Mouse (Mus musculus) embryonic facial prominence, embryonic 15.5 days (tissue): ENCODE results near the gene Zmynd10. TPM values are rescaled to one million over a fixed set of nuclear protein-coding genes. Genes with fewer than 3 reads are reported as not detected.

Source experiments
- ATAC-seq: fragments of 200-750 bp; cut with Nextera tagmentation; 2 replicates; pipeline ENCODE4 v1.8.0; 2017; ENCODE audit warnings: low read depth, moderate TSS enrichment; ENCODE audit not compliant: insufficient number of reproducible peaks, low FRiP score, low TSS enrichment
- H3K27ac ChIP-seq: fragments of 300-500 bp; sonication (generic); replicated peaks from 2 replicates; pipeline ENCODE4 v1.5.1; 2015; ENCODE audit warnings: mild to moderate bottlenecking, inconsistent platforms
- H3K27me3 ChIP-seq: fragments of 300-500 bp; sonication (generic); 2 replicates; pipeline ENCODE4 v1.6.1; 2015; ENCODE audit warnings: inconsistent platforms
- H3K36me3 ChIP-seq: fragments of 300-500 bp; sonication (generic); 2 replicates; pipeline ENCODE4 v1.6.1; 2015; ENCODE audit warnings: mild to moderate bottlenecking, inconsistent platforms
- H3K4me1 ChIP-seq: fragments of 300-500 bp; sonication (generic); 2 replicates; pipeline ENCODE4 v1.6.1; 2015; ENCODE audit warnings: inconsistent platforms
- H3K4me2 ChIP-seq: fragments of 300-500 bp; sonication (generic); replicated peaks from 2 replicates; pipeline ENCODE4 v1.6.1; 2015; ENCODE audit warnings: mild to moderate bottlenecking, inconsistent platforms
- H3K4me3 ChIP-seq: fragments of 300-500 bp; sonication (generic); replicated peaks from 2 replicates; pipeline ENCODE4 v1.5.1; 2015; ENCODE audit warnings: mild to moderate bottlenecking, inconsistent platforms
- H3K9ac ChIP-seq: fragments of 300-500 bp; sonication (generic); 2 replicates; pipeline ENCODE4 v1.6.1; 2015; ENCODE audit warnings: inconsistent platforms
- H3K9me3 ChIP-seq: fragments of 300-500 bp; sonication (generic); replicated peaks from 2 replicates; pipeline ENCODE4 v1.6.1; 2016; ENCODE audit warnings: inconsistent platforms
- WGBS: fragments of 180-500 bp; shearing (Covaris S2); methylation state at CpG from one replicate; pipeline ENCODE4 v1.1.7; 2015; 5-methylcytosine and 5-hydroxymethylcytosine counted together
- polyA plus RNA-seq: library from polyadenylated mRNA; unstranded; fragments of >200 nt; fragmentation: Nextera tagmentation; extraction: Ambion mirVana; gene quantifications from 2 replicates; pipeline ENCODE4 v1.2.1, GENCODE M21; 2015

Zmynd10 gene
- polyA plus RNA-seq, result 10.7 and 25.9 TPM in 2 replicates

DNA sequence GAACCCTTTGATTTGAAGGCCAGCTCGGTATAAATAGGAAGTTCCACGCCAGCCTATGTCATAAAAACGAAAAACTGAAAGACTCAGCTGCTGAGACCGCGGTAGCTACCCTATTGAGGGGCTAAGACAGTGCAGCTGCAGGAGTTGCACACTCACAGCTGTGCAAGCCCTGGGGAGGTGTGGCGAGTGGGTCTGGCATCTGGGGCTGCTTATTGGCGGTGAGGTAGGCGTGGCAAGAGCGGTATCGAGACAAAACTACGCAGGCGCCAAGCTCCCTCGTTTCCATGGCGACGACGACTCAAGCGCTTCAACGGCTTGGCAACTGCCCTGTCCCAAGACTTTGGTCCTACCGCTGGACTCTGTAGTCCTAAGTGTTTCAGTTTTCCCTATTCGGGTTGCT is at the start of gene Zmynd10:
Zmynd10 (plus strand) TSS at position 273 of the 400 bp plus-strand sequence.
- Histone ChIP-seq H3K9ac (no peak within 1 kb of the TSS), H3K4me2 (peak within 1 kb of the TSS; percentile 41), H3K36me3 (peaks cover 22% of the 10 kb centered on the region), H3K4me3 (peak within 1 kb of the TSS; percentile 18), H3K4me1 (peaks cover 54% of the 10 kb centered on the region), H3K27ac (0 out of 2 replicates have a peak within 1 kb of the TSS, but pooled peaks have one; percentile 23), H3K27me3 (no peaks in the 10 kb centered on the region), H3K9me3 (no peaks in the 10 kb centered on the region)
- WGBS, result 2% methylated on average over 20 of the region's 20 CpGs
- peak; percentile 52; the same call in 1 of the 2 replicates for ATAC-seq

DNA sequence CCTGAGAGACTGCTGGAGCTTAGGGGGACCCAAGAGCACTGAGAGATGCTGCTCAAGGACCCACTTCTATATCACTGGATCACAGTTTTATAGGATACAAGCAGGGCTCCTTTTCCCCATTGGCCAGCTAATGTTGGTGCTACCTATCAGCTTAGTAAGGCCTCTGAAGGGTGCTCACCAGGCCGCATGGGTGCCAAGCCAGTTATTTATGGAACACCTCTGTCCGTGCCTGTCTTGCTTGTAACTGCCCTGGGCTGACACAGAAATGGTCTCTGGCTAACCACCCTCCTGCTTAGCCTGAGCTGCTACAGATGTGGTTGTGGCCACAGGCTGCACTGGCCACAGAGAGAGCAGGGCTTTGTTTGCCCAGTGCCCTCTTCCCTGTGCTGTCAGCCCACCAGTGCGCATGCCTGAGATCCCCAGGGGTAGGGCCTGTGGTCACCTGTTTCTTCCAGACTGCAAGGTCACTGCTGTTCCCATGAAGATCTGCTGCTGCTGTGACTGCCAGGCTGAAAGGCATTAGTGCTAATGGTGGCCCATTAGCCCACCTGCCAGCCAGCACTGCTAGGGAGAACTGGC is 46.3 kb upstream of the Zmynd10 start:
- H3K4me3 ChIP-seq, result no peak overlapping the region
- H3K4me2 ChIP-seq, result no peak overlapping the region
- no peak for ATAC-seq
- H3K36me3 ChIP-seq, result no peaks in the 10 kb centered on the region
- no peaks in the 10 kb centered on the region for H3K9me3 ChIP-seq
- no peaks in the 10 kb centered on the region for H3K4me1 ChIP-seq
- H3K27me3 ChIP-seq, result no peaks in the 10 kb centered on the region
- H3K27ac ChIP-seq, result no peak overlapping the region
- H3K9ac ChIP-seq, result no peak overlapping the region
- WGBS, result 82% methylated on average over 3 of the region's 3 CpGs

DNA sequence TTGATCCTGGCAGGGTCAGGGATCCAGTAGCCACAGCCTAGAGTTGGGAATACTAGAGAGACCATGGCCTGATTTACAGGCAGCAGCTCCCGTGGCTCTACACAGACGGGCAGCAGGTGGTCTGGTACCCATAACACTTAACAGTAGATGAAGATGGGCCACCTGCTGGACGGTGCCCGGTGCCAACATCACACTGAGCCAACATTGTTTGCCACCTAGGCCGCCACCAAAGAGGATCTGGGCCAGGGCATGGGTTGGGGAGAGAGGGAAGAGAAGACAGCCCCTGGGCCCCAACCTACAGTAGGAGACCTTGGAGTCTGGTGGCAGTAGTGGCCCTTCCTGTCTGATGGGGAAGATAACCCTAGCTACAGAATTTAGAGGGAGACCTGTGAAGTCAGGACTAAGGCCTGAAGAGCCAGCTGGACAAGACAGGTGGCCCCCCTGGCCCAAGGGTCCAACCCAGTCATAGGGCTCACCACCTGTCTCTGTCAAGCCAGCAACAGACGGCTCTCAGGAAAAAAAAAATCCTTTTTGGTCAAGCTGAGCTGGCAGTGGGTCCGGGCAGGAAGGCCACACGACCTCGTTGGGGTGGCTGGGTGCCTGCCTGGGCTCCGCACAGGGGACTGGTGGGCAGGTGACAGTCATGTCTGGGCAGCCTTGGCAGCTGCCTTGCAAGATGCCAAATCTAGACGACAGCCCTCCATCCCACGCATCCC is 44.8 kb upstream of the Zmynd10 start:
- ATAC-seq, result no peak
- 86% methylated on average over 12 of the region's 12 CpGs for WGBS
- no peak overlapping the region for H3K4me2 ChIP-seq
- H3K27ac ChIP-seq, result no peak overlapping the region
- no peaks in the 10 kb centered on the region for H3K36me3 ChIP-seq
- no peaks in the 10 kb centered on the region for H3K27me3 ChIP-seq
- no peaks in the 10 kb centered on the region for H3K9me3 ChIP-seq
- no peak overlapping the region for H3K4me3 ChIP-seq
- no peak overlapping the region for H3K9ac ChIP-seq
- peaks cover 3% of the 10 kb centered on the region for H3K4me1 ChIP-seq

DNA sequence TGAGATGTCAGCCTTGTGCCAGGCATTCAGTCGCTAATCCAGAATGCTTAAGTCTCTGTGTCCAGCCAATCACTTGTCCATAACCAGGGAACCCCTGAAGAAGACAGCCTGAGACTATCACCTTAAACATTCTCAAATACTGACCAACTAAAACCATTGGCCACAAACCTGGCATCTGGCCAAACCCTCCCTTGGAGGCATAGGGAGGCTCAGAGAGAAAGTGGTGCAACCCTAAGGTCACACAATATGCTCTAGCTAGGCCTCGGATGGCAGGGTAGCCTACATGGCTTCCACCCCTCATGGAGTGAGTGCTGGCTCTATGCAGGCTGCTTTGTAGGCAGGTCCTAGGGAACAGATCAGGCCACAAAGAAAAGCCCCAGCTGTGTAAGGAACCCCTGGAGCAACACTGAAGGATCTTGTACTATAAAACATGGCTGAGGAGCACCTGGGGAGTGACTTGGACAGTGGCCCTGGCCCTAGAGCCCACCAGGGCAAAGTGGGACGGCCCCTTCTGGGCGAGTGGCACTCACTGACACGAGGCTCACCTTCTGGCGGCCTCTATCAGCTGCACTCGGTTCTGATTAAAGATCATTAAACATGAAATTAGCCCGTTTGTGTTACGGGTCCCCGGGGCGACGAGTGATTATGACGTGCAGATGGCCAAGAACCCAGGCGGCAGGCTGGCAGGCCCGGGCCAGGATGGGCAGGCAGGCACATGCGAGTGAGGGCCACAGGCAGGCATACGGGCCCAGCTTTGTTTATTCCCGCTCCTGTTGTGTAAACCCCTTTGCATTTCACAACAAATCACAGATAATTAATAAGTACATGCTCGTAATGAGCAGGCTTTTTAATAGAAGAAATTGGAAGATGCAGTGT is 42.2 kb upstream of the Zmynd10 start:
- Histone ChIP-seq H3K9me3 (no peaks in the 10 kb centered on the region), H3K4me3 (no peak overlapping the region), H3K36me3 (no peaks in the 10 kb centered on the region), H3K27me3 (no peaks in the 10 kb centered on the region), H3K9ac (no peak overlapping the region), H3K4me2 (no peak overlapping the region), H3K27ac (no peak overlapping the region), H3K4me1 (peaks cover 29% of the 10 kb centered on the region)
- no peak for ATAC-seq
- WGBS, result 56% methylated on average over 19 of the region's 19 CpGs

DNA sequence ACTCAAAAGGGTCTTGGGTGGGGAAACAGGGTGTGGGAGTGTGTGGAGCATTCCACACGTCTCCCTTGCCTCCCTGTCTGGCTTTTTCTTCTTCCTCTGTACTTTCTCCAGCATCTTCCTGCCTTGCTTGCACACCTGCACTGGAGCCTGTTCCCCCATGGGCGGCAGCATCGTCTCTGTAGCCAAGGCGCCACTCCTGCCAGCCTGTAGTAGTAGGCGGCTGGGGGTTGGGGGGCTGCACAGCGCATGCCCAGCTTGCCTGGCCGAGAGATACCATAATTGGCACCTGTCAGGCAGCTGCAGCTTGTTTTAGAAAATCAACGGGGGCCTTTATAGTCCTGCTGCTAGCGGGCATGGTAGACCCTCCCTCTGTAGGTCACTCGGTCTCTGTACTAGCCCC is 38.8 kb upstream of the Zmynd10 start:
- Histone ChIP-seq H3K27me3 (no peaks in the 10 kb centered on the region), H3K36me3 (no peaks in the 10 kb centered on the region), H3K4me2 (no peak overlapping the region), H3K4me1 (peaks cover 52% of the 10 kb centered on the region), H3K27ac (no peak overlapping the region), H3K9ac (no peak overlapping the region), H3K4me3 (no peak overlapping the region), H3K9me3 (no peaks in the 10 kb centered on the region)
- whole genome bisulfite sequencing, result 42% methylated on average over 10 of the region's 10 CpGs
- ATAC-seq, result no peak

DNA sequence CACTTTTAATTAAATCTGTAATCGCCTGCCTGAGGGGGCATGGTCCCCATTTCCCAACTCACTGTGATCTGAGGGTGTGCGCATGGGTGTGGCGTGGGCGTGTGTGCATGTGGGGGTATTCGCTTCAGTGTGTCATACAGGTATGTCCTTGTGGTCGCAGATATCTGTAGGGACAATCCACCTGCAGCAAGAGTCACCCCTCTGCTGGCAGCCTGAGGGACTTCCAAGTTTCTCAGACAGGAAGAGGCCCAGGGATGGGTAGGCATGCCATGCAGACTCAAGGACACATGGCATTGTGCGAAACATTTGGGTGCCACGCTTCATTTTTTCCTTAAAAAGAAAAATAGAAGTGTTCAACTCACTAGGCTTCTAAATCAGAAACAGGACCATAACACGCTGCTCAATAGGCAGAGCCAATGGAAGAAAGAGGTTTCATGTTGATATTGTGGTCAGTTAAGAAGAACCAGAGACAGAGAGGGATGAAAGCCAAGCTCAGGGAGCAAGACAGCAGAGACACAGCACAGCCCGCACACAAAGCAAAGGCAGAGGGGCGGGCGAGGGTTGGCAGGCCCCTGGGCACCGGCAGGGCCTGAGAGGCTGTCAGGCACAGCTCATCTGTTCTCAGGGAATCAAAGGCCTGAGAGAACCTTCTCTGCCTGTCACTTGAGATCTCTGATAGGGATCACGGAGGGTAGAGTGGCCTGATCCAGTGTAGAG is 36.6 kb upstream of the Zmynd10 start:
- H3K9me3 ChIP-seq, result no peaks in the 10 kb centered on the region
- H3K27ac ChIP-seq, result peak overlapping the region; percentile 68
- no peak overlapping the region for H3K4me3 ChIP-seq
- H3K36me3 ChIP-seq, result no peaks in the 10 kb centered on the region
- H3K9ac ChIP-seq, result no peak overlapping the region
- WGBS, result 51% methylated on average over 14 of the region's 14 CpGs
- peaks cover 52% of the 10 kb centered on the region for H3K4me1 ChIP-seq
- peak; percentile 52; the same call in 1 of the 2 replicates for ATAC-seq
- no peak overlapping the region for H3K4me2 ChIP-seq
- H3K27me3 ChIP-seq, result no peaks in the 10 kb centered on the region; the same call in 1 of the 2 replicates

DNA sequence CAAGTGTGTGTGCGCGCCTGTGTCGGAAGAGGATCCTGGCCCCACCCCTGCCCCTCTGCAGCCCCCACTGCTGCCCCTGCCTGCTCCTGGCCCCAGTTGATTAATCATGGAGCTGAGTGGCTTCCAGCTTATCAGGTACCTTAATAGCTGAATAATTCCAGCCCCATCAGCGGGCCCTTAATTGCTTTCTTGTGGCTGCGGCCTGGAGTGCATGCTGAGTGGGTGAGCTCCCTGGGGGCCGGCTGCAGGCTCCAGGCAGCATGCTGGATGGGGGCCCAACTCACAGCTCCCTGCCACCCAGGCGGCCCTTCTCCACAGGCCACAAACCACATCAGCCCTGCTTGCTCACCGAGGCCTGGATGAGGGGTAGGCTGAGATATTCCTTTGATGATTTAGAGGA is 35.7 kb upstream of the Zmynd10 start:
- no peak overlapping the region for H3K9ac ChIP-seq

DNA sequence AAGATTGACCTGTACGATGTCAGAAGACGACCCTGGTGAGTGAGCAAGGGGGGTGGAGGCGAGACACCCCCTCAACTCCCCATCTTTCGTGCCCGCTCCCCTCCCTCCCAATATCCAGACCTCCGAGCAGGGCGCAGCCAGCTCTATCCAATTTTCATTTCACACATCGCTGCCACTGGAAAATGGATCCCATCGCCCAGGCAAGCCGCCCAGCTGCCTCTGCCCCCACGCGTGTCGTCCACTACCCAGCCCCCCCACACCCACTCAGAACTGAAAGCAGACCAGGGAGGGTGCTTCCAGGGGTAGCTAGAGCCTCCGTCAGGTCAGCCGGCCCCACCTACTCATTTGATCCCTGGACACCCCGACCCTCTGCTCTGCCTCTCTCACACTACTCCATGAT is 34.8 kb upstream of the Zmynd10 start:
- Histone ChIP-seq H3K36me3 (no peaks in the 10 kb centered on the region), H3K27me3 (no peaks in the 10 kb centered on the region; the same call in 1 of the 2 replicates), H3K4me3 (no peak overlapping the region), H3K4me2 (no peak overlapping the region), H3K9me3 (no peaks in the 10 kb centered on the region), H3K9ac (no peak overlapping the region), H3K27ac (no peak overlapping the region), H3K4me1 (peaks cover 49% of the 10 kb centered on the region)
- ATAC-seq, result no peak
- 75% methylated on average over 16 of the region's 16 CpGs for WGBS

More for the DNA sequence above, 35.7 kb upstream of the Zmynd10 start:
- Histone ChIP-seq H3K9me3 (no peaks in the 10 kb centered on the region), H3K4me3 (no peak overlapping the region), H3K36me3 (no peaks in the 10 kb centered on the region), H3K27me3 (no peaks in the 10 kb centered on the region; the same call in 1 of the 2 replicates), H3K27ac (peak overlapping the region; percentile 68; the same call in 1 of the 2 replicates), H3K4me2 (no peak overlapping the region), H3K4me1 (peaks cover 52% of the 10 kb centered on the region)
- 44% methylated on average over 8 of the region's 8 CpGs for WGBS
- 0 out of 2 replicates have a peak, but pooled peaks have one; percentile 25 for ATAC-seq

DNA sequence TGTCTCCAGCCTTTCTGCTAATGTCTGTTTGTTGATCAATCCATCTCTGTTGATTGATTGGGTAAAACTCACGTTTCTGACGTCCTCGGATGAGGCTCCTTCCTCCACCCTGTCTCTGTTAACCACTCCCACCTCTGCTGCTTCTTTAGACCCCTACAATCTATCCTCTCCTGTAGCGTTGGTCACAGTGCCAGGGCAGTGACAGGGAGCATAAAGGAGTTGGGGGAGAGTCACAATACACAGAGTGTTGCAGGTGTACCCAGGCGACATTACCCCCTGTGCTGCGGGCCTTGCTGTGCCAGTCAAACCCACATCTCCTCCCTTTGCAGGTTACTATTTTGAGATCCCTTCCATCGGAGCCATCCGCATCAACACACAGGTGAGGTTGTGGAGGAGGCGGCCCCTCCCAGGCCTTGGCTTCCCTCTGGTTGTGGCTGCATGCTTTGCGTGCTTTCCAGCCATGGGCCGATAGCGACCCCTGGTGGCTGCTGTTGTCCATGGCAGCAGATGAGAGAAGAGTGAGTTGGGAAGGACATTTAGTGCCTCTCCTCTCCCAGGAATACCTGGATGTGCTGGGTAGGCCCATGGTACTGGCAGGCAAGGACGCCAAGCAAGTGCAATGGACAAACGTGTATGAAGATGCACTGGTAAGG is 32.7 kb upstream of the Zmynd10 start:
- 22% methylated on average over 14 of the region's 14 CpGs for WGBS

DNA sequence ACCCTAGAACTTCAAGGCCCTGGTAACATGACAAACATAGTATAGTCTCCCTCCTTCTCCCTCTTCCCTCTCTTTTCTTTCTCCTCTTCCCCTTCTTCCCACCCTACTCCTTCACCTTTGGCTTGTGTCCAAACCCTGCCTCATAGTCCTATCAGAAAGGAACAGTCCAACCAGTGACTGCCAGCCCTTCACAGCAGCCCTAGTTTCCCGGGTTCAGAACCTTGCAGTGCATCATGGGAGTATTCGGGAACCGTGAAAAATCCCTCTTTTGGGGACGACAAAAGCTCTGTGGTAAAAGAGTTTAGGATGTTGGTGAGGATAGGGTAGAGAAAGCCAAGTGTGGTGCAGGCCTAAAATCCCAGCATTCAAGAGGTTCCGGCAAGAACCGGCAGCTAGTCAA is 26.8 kb upstream of the Zmynd10 start:
- Histone ChIP-seq H3K9me3 (no peaks in the 10 kb centered on the region), H3K36me3 (no peaks in the 10 kb centered on the region), H3K27ac (no peak overlapping the region), H3K27me3 (peaks cover 6% of the 10 kb centered on the region), H3K4me3 (no peak overlapping the region), H3K4me2 (no peak overlapping the region), H3K4me1 (peaks cover 18% of the 10 kb centered on the region), H3K9ac (no peak overlapping the region)
- no peak for ATAC-seq
- WGBS, result 55% methylated on average over 6 of the region's 6 CpGs

More for the DNA sequence above, 32.7 kb upstream of the Zmynd10 start:
- no peak overlapping the region for H3K27ac ChIP-seq
- H3K4me1 ChIP-seq, result peaks cover 28% of the 10 kb centered on the region
- no peak for ATAC-seq
- H3K4me3 ChIP-seq, result no peak overlapping the region
- no peak overlapping the region for H3K9ac ChIP-seq
- no peaks in the 10 kb centered on the region for H3K36me3 ChIP-seq
- no peaks in the 10 kb centered on the region for H3K9me3 ChIP-seq
- H3K27me3 ChIP-seq, result no peaks in the 10 kb centered on the region; the same call in 1 of the 2 replicates
- H3K4me2 ChIP-seq, result no peak overlapping the region
